Mouse (Mus musculus): ENCODE results near the gene Rcn3. TPM values are rescaled to one million over a fixed set of nuclear protein-coding genes. Genes with fewer than 3 reads are reported as not detected.

Gene Rcn3
- polyA plus RNA-seq, 1 experiment: 16.0 TPM

GRCm38 (mm10) chr7:45056329-45056971, 35.6 kb downstream of the Rcn3 start:
- no peak overlapping the region for H3K4me3 ChIP-seq (replicated peaks; ENCODE audit: control insufficient read depth, low read depth, low read length)
- H3K27ac ChIP-seq (ENCODE audit: control insufficient read depth, insufficient read depth, low read depth, low read length, poor library complexity): no peak overlapping the region
- TF ChIP-seq CTCF (IDR thresholded peaks at IDR 0.05; ENCODE audit: control insufficient read depth, insufficient read depth, low read length) (no peak), POLR2A (IDR thresholded peaks at IDR 0.05; ENCODE audit: borderline replicate concordance, control insufficient read depth, low read depth, low read length) (no peak)
- peaks cover 4% of the 10 kb centered on the region for H3K4me1 ChIP-seq (ENCODE audit: control insufficient read depth, insufficient read depth, low read length)
- 78% methylated on average over 14 of the region's 14 CpGs for WGBS

GRCm38 (mm10) chr7:45053931-45054510, 38.0 kb downstream of the Rcn3 start:
- peaks cover 5% of the 10 kb centered on the region for H3K4me1 ChIP-seq (ENCODE audit: control insufficient read depth, insufficient read depth, low read length)
- TF ChIP-seq CTCF (IDR thresholded peaks at IDR 0.05; ENCODE audit: control insufficient read depth, insufficient read depth, low read length) (no peak), POLR2A (IDR thresholded peaks at IDR 0.05; ENCODE audit: borderline replicate concordance, control insufficient read depth, low read depth, low read length) (peak; percentile 60; the same call in 1 of the 2 replicates)
- peak overlapping the region; percentile 69 for H3K4me3 ChIP-seq (replicated peaks; ENCODE audit: control insufficient read depth, low read depth, low read length)
- H3K27ac ChIP-seq (ENCODE audit: control insufficient read depth, insufficient read depth, low read depth, low read length, poor library complexity): peak overlapping the region; percentile 82
- WGBS: under 1% methylated on average over 33 of the region's 33 CpGs

DNA sequence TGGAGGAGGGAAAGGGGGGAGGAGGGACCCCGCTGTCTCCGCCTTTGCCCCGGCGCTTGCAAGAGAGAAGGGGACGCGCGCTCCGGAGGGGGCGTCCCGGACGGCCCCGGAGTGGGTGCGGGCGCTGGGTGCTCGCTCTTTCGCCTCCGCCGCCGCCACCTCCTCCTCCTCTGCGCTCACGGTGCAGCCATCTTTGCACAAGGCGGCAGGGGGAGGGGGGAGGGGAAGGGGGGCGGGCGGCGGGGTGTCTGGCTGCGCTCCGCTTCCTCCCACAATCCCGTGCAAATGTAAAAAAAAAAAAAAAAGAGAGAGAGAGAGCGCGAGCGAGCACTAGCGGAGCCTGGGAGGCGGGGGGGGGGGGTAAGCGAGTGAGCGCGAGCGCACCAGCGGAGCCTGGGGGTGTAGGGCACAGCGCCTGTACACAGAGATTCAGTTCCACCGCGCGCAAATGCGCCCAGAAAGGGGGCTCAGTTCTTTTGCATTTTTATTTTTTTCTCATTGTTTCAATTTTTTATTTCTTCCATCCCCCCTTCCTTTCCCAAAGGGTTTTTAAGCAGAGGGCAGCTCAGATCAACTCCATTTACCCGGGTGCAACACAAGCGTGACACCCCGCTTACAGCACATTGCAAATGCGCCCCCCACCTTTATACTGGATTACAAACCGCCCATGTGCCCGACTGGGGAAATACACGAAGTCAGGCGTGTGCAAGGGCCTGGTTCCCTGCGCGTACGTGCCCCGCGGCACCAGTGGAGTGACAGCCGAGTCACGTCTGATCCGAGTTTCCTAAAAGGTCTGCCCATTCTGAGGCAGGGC, 38.7 kb downstream of the Rcn3 start:
- H3K27ac ChIP-seq (ENCODE audit: control insufficient read depth, insufficient read depth, low read depth, low read length, poor library complexity): peak overlapping the region; percentile 92
- TF ChIP-seq POLR2A (IDR thresholded peaks at IDR 0.05; ENCODE audit: borderline replicate concordance, control insufficient read depth, low read depth, low read length) (peak; percentile 67; the same call in 1 of the 2 replicates), CTCF (IDR thresholded peaks at IDR 0.05; ENCODE audit: control insufficient read depth, insufficient read depth, low read length) (no peak)
- H3K4me3 ChIP-seq (replicated peaks; ENCODE audit: control insufficient read depth, low read depth, low read length): peak overlapping the region; percentile 69
- 0% methylated on average over 51 of the region's 59 CpGs for WGBS
- peaks cover 5% of the 10 kb centered on the region for H3K4me1 ChIP-seq (ENCODE audit: control insufficient read depth, insufficient read depth, low read length)

- H3K4me1 ChIP-seq (ENCODE audit: control insufficient read depth, insufficient read depth, low read length): peaks cover 5% of the 10 kb centered on the region
- 0% methylated on average over 14 of the region's 18 CpGs for WGBS
- peak within 1 kb of the TSS; percentile 92 for H3K27ac ChIP-seq (ENCODE audit: control insufficient read depth, insufficient read depth, low read depth, low read length, poor library complexity)
- no peak for TF ChIP-seq POLR2A (IDR thresholded peaks at IDR 0.05; ENCODE audit: borderline replicate concordance, control insufficient read depth, low read depth, low read length)
- TF ChIP-seq CTCF (IDR thresholded peaks at IDR 0.05; ENCODE audit: control insufficient read depth, insufficient read depth, low read length): no peak
- peak within 1 kb of the TSS; percentile 69 for H3K4me3 ChIP-seq (replicated peaks; ENCODE audit: control insufficient read depth, low read depth, low read length)
These were observed 39.2 kb downstream of the Rcn3 start, which contains the start of gene Prr12 for GRCm38 (mm10) chr7:45052862-45053116. TSS of gene Prr12 (minus strand) at chr7:45052881.

- peaks cover 5% of the 10 kb centered on the region for H3K4me1 ChIP-seq (ENCODE audit: control insufficient read depth, insufficient read depth, low read length)
- peak overlapping the region; percentile 69 for H3K4me3 ChIP-seq (replicated peaks; ENCODE audit: control insufficient read depth, low read depth, low read length)
- H3K27ac ChIP-seq (ENCODE audit: control insufficient read depth, insufficient read depth, low read depth, low read length, poor library complexity): peak overlapping the region; percentile 79
- under 1% methylated on average over 38 of the region's 38 CpGs for WGBS
- TF ChIP-seq POLR2A (IDR thresholded peaks at IDR 0.05; ENCODE audit: borderline replicate concordance, control insufficient read depth, low read depth, low read length) (no peak), CTCF (IDR thresholded peaks at IDR 0.05; ENCODE audit: control insufficient read depth, insufficient read depth, low read length) (no peak)
These were observed 39.7 kb downstream of the Rcn3 start for GRCm38 (mm10) chr7:45052181-45052861.

- TF ChIP-seq CTCF (IDR thresholded peaks at IDR 0.05; ENCODE audit: control insufficient read depth, insufficient read depth, low read length) (no peak), POLR2A (IDR thresholded peaks at IDR 0.05; ENCODE audit: borderline replicate concordance, control insufficient read depth, low read depth, low read length) (no peak)
- 34% methylated on average over 13 of the region's 13 CpGs for WGBS
- Histone ChIP-seq H3K4me1 (ENCODE audit: control insufficient read depth, insufficient read depth, low read length) (peaks cover 5% of the 10 kb centered on the region), H3K27ac (ENCODE audit: control insufficient read depth, insufficient read depth, low read depth, low read length, poor library complexity) (no peak overlapping the region), H3K4me3 (replicated peaks; ENCODE audit: control insufficient read depth, low read depth, low read length) (peak overlapping the region; percentile 69)
These were observed 40.4 kb downstream of the Rcn3 start for GRCm38 (mm10) chr7:45051601-45051974.

DNA sequence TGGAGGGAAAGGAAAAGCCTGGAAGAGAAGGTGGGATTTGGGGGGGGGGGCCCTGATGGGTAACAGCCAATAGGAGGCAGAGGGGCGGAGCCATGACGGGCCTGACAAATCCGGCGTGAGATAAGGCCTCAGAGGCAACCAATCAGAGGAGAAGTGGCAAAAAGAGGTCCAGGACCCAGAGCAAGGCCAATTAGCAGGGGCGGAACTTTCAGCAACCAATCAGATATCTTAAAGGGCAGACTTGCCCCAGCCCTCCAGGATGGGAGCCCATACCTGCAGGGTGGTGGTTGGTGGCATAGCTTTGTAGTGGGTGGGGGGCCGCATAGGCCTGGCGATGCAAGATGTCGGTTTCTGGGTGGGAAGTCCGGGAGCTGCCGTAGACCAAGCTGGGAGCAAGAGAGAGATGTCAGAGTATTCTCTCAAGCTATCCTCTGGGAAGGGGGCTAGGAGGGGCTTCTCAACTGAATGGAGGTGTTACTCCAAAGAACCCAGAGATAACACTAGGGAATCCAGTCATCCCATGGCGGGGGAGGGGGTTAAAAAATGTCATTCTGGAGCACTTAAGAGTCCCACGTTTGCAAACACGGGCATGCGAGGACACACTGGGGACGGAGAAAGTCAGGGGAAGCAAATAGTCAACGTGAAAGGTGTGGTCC, 40.9 kb downstream of the Rcn3 start:
- 57% methylated on average over 16 of the region's 16 CpGs for WGBS
- H3K27ac ChIP-seq (ENCODE audit: control insufficient read depth, insufficient read depth, low read depth, low read length, poor library complexity): no peak overlapping the region
- H3K4me3 ChIP-seq (replicated peaks; ENCODE audit: control insufficient read depth, low read depth, low read length): peak overlapping the region; percentile 4
- TF ChIP-seq POLR2A (IDR thresholded peaks at IDR 0.05; ENCODE audit: borderline replicate concordance, control insufficient read depth, low read depth, low read length): no peak
- TF ChIP-seq CTCF (IDR thresholded peaks at IDR 0.05; ENCODE audit: control insufficient read depth, insufficient read depth, low read length): no peak
- peaks cover 5% of the 10 kb centered on the region for H3K4me1 ChIP-seq (ENCODE audit: control insufficient read depth, insufficient read depth, low read length)
